Mouse (Mus musculus) heart, postnatal 4 days (tissue): ENCODE measurements around the gene Cntn1. TPM values are rescaled to one million over a fixed set of nuclear protein-coding genes. Genes with fewer than 3 reads are reported as not detected.

Experiments
- DNase-seq: peaks from one replicate; pipeline ENCODE4 v3.0.0; 2021
- total RNA-seq, 2 experiments: library from RNA; stranded (reverse); gene quantifications; 2 replicates each; pipeline ENCODE4 v1.2.3; 2021

Gene Cntn1
- under 1 TPM; 0.10 to 0.25 TPM for total RNA-seq

GRCm38 (mm10) chr15:92050996-92051352 is at the start of gene Cntn1:
Gene Cntn1 (plus strand): TSS chr15:92051165.
- DNase-seq = peak; percentile 49

- no peak for DNase-seq
Observed at GRCm38 (mm10) chr15:92001431-92001830, 49.5 kb upstream of the Cntn1 start.

GRCm38 (mm10) chr15:92012165-92013083 is 38.5 kb upstream of the Cntn1 start:
- no peak for DNase-seq

GRCm38 (mm10) chr15:92034111-92034510 is 16.9 kb upstream of the Cntn1 start:
- no peak for DNase-seq

GRCm38 (mm10) chr15:92042538-92042937 is 8.4 kb upstream of the Cntn1 start:
- no peak for DNase-seq

GRCm38 (mm10) chr15:92046042-92046441 is 4.9 kb upstream of the Cntn1 start:
- no peak for DNase-seq

- DNase-seq = no peak
Observed at GRCm38 (mm10) chr15:92048031-92048430, 2.9 kb upstream of the Cntn1 start.

- DNase-seq = no peak
Observed at GRCm38 (mm10) chr15:92048531-92048930, 2.4 kb upstream of the Cntn1 start.

- no peak for DNase-seq
Observed at GRCm38 (mm10) chr15:92051353-92052132, 578 bp downstream of the Cntn1 start.

GRCm38 (mm10) chr15:92052133-92052463 is 1.1 kb downstream of the Cntn1 start:
- no peak for DNase-seq

GRCm38 (mm10) chr15:92057553-92057952 is 6.6 kb downstream of the Cntn1 start:
- no peak for DNase-seq

GRCm38 (mm10) chr15:92060986-92061385 is 10.0 kb downstream of the Cntn1 start:
- DNase-seq = no peak

GRCm38 (mm10) chr15:92079416-92079815 is 28.5 kb downstream of the Cntn1 start:
- no peak for DNase-seq

GRCm38 (mm10) chr15:92085876-92086275 is 34.9 kb downstream of the Cntn1 start:
- DNase-seq = no peak

- DNase-seq = no peak
Observed at GRCm38 (mm10) chr15:92087691-92088286, 36.8 kb downstream of the Cntn1 start.

GRCm38 (mm10) chr15:92090787-92091186 is 39.8 kb downstream of the Cntn1 start:
- DNase-seq = no peak

GRCm38 (mm10) chr15:92092041-92092440 is 41.1 kb downstream of the Cntn1 start:
- no peak for DNase-seq

GRCm38 (mm10) chr15:92099410-92100174 is 48.6 kb downstream of the Cntn1 start:
- DNase-seq = no peak

GRCm38 (mm10) chr15:92101956-92102355 is 51.0 kb downstream of the Cntn1 start:
- no peak for DNase-seq

- no peak for DNase-seq
Observed at GRCm38 (mm10) chr15:92112455-92112854, 61.5 kb downstream of the Cntn1 start.

GRCm38 (mm10) chr15:92132936-92133335 is 82.0 kb downstream of the Cntn1 start:
- no peak for DNase-seq

GRCm38 (mm10) chr15:92134254-92134653 is 83.3 kb downstream of the Cntn1 start:
- no peak for DNase-seq
